Mouse (Mus musculus) megakaryocyte, adult 5-6 weeks (primary cell): Measurements from ENCODE around the gene Zdhhc19. TPM values are rescaled to one million over a fixed set of nuclear protein-coding genes. Genes with fewer than 3 reads are reported as not detected.

Experiments
- ATAC-seq: 2 replicates; pipeline ENCODE4 v1.8.0; 2016; ENCODE audit warnings: mild to moderate bottlenecking, inconsistent platforms; ENCODE audit not compliant: poor library complexity, severe bottlenecking
- total RNA-seq, 2 experiments: library from RNA; stranded (forward) in 1 of 2; stranded (reverse) in 1 of 2; fragments of 153-499, 151-499 nt in 1 of 2; fragments of 221-1000, 200-1000 nt in 1 of 2; gene quantifications; 2 replicates each; pipeline versions ENCODE4 v1.2.3 to v1.2.4; 2015 to 2017

Zdhhc19 gene
- total RNA-seq (2015) (0.33 TPM in 1 of 2 replicates, not detected in the other), total RNA-seq (2017) (not detected in 2 replicates)

DNA sequence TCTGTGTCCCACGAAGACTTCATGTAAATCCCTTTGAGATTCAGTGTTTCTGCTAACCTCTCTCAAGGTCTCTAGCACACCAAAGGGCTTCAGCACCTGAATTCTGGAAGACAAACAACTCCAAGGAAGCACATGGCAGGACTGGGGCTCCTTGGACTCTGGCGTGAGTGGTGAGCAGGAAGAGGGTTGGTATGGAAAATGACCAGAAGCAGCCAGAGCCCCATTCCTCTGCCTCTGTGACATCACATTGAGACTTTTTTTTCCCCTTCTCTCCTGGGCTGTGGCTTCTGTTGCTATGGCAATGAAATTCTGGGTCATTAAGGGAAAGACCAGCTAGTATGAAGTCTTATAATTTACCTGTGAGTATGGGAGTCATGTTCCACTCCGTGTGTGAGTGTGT, at the start of gene Zdhhc19:
Zdhhc19 (plus strand) TSS at position 301 of the 400 bp plus-strand sequence.
- no peak for ATAC-seq

DNA sequence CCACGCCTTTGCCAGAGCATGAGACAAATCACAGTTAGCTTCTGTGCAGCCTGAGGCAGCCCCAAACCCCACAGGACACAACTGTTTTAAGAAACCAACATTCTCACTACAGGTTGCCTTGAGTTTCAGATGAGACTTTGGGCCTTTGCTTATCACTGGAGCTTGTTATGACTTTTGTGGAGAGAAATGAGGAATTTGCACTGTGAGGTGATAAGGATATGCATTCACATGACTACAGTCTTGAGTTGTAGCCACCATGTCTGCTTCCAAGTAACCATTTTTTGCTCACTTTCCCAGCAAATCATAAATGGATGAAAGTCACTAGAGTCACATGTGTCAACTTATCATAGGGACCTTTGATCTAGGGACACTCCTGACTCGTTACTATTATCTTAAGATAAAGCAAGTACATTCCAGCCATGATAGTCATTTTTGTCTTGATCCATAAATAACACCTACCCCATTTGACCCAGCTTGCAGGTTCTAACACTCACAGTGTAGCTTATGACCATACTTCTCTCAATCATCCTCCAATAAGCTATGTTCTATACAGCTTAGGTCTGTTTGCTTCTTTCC, 49.4 kb upstream of the Zdhhc19 start:
- no peak for ATAC-seq

DNA sequence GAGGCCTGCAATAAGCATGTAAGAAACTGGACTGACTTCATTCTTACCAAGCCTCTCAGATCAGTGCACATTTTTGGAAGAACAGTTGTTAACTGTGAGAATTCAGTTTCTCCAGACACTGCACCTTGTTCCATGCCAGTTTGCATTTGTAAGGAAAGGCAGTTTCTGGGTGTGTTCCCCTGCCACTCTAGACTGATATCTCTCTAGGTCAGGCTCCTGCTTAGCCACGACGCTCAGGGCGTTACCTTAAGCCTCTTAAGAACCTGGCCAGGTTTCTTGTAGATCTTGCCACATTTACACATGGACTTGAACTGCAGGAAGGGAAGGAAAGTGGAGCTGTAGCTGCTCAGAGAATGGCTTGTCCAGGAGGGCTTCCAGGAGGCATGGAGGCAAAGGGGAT, 46.4 kb upstream of the Zdhhc19 start:
- ATAC-seq, result no peak

DNA sequence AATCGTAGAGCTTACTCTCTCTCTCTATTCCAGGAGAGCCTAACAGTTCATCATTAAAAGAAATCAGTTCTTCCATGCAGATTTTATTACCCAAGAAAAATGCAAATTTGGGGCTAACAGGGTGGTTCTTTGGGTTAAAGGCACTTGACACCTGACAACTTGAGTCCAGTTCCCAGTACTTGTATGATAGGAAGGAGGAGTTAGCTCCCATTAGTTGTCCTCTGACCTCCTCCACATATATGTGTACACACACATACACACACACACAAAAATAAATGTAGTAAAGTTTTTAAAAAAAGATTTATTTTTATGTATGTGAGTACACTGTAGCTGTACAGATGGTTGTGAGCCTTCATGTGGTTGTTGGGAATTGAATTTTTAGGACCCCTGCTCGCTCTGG, 45.9 kb upstream of the Zdhhc19 start:
- ATAC-seq, result no peak

DNA sequence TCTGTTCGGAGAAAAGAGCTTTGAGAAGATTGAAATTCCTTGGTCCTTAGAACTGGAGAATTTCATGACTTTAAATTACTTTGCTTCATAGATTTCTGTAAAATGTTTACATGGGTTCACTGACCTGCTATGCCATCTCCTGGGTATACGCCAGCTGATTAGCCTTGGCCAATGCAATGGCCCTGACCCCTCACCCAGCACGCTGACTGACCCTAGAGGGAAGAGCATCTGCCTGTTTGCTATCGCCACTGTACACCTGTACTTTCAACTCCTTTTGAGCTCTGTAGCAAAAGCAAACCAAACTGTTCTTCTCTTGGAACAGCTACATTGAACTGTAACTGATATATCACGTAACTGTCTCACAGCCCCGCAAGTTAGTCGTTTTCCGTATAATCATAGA, 43.0 kb upstream of the Zdhhc19 start:
- no peak for ATAC-seq

DNA sequence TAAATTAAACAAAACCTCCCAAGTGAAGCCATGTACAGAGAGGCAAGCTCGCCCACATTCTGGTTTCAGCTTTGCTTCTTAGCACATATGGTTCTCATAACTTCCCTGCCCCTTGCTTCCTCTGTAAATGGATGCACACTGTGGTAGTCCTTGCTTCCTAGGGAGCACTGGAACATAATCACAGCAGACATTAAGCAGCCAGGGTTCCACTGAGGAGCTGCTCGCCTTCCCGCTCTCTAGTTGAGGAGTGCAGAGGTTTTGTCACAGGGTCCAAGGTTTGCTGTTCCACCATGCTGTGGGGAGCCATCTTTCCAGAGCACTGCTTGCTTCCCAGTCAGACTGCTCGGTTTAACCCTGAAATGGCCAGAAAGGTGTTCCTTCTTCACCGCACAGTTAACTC, 41.4 kb upstream of the Zdhhc19 start:
- no peak for ATAC-seq

DNA sequence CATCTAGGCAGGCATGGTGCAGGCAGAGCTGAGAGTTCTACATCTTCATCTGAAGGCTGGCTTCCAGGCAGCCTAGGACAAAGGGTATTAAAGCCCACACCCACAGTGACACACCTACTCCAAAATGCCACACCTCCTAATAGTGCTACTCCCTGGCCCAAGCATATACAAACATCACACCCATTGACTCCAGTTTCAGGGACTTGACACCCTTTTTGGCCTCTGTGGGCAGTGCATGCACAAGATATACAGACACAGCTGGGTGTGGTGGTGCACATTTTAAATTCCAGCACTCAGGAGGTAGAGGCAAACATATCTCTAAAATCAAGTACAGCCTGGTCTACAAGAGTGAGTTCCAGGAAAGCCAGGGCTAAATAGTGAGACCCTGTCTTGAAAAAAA, 40.0 kb upstream of the Zdhhc19 start:
- ATAC-seq, result no peak

DNA sequence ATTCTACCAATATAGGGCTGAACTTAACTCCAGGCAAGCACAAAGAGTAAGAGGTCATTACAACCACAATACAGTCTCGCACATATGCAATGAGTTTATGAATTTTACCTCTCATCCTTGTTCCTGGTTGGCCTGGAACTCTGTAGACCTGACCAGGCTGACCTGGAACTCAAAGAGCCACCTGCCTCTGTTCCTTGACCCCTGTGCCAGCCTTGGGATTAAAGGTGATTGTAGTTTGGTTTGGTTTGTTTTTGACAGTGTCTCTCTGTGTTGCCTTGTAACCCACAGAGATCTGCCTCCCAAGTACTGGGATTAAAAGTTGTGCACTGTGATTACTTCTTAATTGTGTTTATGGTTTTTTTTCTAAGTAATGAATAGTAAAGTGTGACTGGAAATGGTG, 39.3 kb upstream of the Zdhhc19 start:
- no peak for ATAC-seq

DNA sequence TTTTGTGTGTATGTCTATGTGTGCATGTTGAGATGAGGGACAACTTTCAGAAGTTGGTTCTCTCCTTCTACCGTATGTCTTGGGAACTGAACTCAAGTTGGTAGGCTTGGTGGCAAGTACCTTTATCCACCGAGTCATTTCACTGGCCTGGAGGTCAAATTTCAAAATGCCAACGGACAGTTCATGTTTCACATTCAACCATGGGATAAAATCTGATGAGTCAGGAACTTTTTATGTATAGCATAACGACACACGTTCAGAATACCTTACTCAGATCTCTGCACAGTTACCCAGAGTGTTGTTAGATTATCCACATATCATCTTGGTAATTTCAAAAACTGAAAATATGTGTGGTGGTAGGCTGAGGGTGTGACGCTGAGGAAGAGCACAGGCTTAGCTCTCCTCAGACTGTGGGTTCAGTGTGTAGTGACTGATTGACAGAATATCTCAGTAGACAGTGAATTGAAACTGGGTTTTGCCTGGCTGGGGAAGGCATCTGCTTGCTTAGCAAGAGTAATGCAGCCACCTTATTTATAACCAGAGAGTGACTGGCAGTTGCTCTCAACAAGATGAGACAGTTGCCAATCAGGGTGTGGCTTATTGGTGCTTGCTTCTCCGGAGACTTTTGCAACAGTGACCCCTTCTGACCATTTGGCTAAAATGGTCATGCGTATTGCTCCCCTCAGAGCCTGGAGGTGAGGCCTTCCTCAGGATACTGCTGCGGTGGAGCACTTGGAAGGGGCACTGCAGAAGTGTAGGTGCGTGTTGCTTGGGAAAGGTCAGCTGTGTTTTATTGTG, 38.3 kb upstream of the Zdhhc19 start:
- ATAC-seq, result peak; percentile 88

DNA sequence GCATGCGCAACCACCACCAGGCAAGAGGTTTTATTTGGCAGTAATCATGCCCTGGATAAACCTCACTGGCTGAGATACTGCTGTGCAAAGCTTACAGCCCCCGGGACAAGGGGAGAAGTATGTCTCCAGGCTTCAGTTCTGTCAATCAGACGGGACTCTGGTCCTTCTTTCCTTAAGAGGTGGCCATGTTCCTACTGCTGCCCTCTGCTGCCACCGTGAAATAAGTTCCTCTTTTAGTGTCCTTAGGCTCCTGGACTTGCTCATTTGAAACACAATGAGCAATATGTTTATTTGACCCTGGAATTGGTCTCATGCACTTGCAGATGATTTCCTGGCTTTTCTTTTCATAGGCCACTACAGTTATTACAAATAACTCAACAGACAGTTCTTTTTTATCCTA, 35.5 kb upstream of the Zdhhc19 start:
- peak; percentile 52; the same call in 1 of the 2 replicates for ATAC-seq

DNA sequence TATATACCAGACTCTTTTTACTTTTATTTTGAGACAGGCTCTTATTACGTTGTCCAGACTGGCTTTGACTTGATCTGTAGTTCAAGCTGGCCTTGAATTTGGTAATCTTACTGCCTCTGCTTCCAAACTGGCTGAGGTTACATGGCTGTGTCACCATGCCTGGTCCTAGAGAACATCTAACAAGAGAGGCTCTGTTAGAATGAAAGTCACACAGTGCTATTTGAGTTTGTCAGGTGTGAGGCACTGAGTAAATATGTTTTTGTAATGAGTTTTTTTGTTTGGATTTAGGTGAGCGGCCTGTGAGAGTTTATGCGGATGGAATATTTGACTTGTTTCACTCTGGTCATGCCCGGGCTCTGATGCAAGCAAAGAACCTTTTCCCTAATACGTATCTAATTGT, 34.4 kb upstream of the Zdhhc19 start:
- ATAC-seq, result no peak

DNA sequence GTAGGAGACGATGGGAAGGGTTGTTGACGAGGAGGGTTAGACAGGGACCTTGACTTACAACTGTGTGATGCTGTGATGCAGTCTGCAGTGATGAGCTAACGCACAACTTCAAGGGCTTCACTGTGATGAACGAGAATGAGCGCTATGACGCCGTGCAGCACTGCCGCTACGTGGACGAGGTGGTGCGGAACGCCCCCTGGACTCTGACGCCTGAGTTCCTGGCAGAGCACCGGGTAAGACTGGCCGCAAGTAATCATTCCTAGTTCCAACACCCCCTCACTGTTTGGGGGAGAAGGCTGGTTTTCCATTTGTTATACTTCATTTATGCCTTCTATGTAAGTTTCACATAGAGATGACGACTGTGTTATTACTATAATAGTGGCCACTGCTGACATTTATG, 33.1 kb upstream of the Zdhhc19 start:
- no peak for ATAC-seq

DNA sequence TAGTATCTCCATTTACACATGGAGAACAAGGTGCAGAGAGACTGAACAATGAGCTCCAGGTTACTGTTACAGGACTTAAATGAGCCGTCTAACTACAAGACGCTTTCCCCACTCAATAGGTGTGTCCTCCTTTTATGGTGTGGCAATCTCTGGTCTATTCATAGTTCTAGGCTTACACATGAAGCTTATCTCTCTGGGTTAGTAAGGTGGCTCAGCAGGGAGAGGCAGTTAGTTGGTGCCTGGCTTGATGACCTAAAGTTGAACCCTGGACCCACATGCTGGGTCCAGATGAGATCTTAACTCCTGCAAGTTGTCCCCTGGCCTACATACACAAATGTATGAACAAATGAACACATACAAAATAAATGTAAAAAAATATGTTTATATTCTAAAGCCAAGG, 32.6 kb upstream of the Zdhhc19 start:
- no peak for ATAC-seq

DNA sequence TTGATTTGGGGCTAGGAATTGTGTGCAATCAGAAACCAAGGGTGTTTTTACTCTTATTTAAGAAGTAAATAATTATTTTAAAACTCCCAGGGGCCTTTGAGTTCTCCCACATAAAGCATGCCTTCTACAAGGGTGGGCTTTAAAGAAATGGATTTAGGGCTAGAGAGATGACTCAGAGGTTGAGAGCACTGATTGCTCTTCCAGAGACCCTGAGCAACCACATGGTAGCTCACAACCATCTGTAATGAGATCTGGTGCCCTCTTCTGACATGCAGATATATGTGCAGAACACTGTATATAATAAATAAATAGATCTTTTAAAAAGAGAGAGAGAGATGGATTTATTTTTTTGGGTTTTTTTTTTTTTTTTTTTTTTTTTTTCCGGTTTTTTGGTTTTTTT, 31.2 kb upstream of the Zdhhc19 start:
- ATAC-seq, result no peak

DNA sequence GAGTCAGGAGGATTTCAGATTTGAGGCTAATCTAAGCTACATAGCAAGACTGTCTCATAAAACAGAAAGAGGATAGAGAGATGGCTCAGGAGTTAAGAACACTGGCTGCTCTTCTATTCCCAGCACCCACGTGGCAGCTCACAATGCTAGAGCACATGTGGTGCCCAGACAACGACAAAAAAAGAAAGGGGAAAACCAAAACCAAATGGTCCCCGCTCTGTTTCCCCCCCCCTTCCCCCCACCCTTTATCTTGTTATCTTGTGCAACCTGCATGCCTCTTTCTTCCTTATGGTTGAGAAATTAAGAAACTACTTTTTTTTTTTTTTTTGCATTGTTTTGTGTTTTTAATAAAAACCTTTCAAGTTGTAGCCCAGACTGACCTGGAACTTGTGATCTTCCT, 27.6 kb upstream of the Zdhhc19 start:
- no peak for ATAC-seq

DNA sequence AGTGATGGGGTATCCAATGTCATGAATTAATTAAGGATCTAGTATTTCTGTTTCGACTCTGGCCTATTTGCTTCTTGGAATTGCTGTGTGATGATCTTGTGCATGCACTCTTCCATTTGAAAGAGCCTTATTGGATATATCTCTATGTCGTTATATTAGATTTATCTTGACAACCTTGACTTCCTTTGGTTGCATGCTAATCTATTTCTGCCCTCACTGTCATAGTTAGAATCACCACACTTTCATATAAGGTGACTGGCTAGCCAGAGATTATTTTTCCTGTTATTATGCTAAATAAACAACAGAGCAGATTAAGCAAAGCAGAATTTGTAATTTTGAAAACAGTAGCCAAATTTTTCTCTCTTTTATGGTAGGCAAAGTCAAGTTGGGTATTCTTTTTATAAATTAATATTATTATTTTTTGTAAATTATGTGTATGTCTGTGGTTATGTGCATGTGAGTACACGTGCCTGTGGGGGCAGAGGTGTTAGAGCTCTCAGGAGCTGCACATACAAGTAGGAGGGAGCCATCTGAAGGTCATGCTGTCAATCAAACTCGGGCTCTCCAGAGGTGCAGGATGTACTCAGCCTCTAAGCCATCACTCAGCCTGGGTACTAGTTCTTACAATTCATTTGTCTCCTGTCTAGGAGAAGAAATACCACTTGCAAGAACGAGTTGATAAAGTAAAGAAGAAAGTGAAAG, 26.5 kb upstream of the Zdhhc19 start:
- no peak for ATAC-seq

DNA sequence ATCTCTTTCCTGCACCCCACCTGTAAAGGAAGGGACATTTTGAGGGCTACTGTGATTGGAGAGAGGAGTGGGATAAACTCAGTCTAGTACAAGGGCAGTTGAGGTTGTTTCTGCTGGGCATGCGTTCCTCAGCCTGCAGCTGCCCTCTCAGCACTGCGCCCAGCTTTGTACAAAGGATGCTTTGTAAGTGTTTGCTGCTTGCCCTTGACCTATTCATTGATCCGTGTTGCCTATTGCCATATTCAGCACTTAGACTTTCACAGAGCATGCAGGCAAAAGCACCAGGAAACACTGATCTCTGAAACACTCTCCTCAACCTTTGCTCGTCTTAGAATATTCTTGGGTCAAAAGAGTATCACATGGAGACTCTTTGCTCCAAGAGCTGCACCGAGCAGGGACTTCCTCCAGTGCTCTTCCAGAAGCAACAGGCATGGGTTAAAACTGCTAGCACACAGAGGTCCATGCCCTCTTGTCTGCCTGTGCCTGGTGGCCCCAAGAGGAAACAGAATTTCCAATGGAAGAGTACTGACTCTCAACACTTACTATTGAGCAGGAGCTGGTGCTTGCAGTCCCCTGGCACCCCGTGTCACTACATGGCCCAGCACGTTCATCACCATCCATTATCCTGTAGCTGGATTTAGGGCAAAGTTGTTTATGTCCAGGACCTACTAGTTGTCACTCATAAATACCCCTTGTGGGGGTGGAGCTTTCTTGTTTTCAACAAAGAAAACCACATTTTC, 23.6 kb upstream of the Zdhhc19 start:
- no peak for ATAC-seq

DNA sequence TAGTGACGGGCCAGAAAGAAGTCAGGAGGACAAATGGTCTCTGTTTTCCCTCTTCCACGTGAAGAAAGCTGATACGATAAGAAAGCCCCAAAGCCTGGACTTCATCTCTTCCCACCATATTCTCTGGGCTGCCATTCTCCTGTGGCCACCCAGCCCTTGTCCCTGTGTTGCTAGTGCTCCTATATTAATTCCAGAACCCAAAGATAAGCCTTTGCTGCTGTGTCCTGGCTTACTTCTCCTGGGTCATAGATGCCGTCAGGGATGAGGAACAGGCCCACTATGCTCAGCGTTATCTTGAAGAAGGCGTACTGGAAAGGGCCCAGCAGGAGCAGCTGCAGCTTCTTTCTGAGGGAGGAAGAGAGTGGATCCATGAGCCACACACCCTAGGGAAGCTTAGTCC, 18.8 kb upstream of the Zdhhc19 start:
- ATAC-seq, result no peak

DNA sequence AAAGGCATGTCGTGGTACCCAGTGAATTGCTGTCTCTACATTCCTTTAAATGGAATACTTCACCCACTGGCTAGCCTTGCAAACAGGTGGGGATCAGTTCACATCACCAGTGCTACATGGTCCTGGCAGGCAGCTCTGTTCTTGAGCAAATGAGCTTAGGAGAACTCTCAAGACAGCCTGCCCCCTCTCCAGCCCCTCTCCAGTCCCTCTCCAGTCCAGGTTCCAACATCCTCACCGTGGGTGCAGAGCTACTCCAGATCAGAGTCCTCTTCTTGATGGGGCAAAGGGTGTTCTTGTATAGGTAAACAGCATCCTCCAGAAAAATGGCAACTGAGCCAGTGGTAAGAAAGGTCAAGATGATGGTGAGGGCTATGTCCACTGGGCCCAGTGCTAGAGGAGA, 16.6 kb upstream of the Zdhhc19 start:
- ATAC-seq, result no peak

DNA sequence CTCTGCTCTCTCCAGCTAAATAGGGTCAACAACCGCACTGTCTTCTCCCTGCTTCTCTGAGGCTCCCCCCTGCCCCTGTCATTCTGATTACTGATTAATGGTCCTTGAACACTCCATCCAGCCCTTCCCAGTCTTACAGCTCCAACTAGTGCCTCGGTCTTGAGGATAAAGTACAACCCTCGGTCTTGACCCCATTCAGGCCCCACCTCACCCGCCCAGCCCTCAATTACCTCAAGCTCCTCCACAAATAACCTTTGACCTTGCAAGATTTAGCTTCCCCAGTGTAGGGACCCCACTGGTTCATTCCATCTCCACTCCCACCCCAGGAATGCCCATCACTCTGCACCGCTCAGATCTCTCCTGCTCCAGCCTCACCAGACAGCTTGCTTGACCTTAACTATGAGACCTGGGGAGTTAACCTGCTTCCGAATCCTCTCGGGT, 11.6 kb upstream of the Zdhhc19 start:
- no peak for ATAC-seq

DNA sequence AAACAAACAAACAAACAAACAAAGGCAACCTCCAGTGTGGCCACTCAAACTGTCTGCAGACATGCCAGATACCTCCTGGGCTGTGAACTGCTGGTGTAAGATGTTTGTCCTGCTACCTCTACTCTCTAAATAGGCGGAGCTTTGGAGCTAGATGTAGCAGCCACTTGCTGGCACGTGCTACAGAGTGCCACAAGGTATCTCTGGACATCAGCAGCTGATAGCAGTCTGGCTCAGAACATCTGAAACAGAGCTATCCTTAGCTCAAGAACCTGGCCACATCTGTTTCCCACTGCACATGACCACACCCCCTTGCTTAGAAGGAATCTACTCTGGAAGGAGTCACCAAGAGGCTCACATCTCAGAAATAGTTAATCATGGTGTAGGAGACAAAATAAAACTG, 10.9 kb upstream of the Zdhhc19 start:
- ATAC-seq, result no peak
